Mouse (Mus musculus) forebrain, postnatal 0 days (tissue): ENCODE data around the gene Rpl12. TPM values are rescaled to one million over a fixed set of nuclear protein-coding genes. Genes with fewer than 3 reads are reported as not detected.
A peak's percentile ranks its signal among the peaks of the same experiment; 100 is the strongest.

Experiments
- ATAC-seq: fragments of 200-750 bp; cut with Nextera tagmentation; 2 replicates; pipeline ENCODE4 v1.8.0; 2017; ENCODE audit warnings: mild to moderate bottlenecking, moderate library complexity
- DNase-seq: peaks from one replicate; pipeline ENCODE4 v3.0.0-alpha.2; 2015
- H3K27ac ChIP-seq: fragments of 300-500 bp; sonication (generic); 2 replicates; pipeline ENCODE4 v1.5.1; 2014; ENCODE audit warnings: low read depth, mild to moderate bottlenecking, antibody characterized with exemption, low read length, moderate library complexity, mixed read lengths
- H3K27me3 ChIP-seq: fragments of 300-500 bp; sonication (generic); 2 replicates; pipeline ENCODE4 v1.6.1; 2014; ENCODE audit warnings: mild to moderate bottlenecking, low read length, mixed read lengths; ENCODE audit not compliant: insufficient read depth
- H3K36me3 ChIP-seq: fragments of 300-500 bp; sonication (generic); 2 replicates; pipeline ENCODE4 v1.6.1; 2014; ENCODE audit warnings: mild to moderate bottlenecking, moderate library complexity; ENCODE audit not compliant: insufficient read depth
- H3K4me1 ChIP-seq: fragments of 300-500 bp; sonication (generic); 2 replicates; pipeline ENCODE4 v1.6.1; 2014; ENCODE audit warnings: antibody characterized with exemption; ENCODE audit not compliant: insufficient read depth
- H3K4me2 ChIP-seq: fragments of 300-500 bp; sonication (generic); 2 replicates; pipeline ENCODE4 v1.6.1; 2014; ENCODE audit warnings: low read depth, mild to moderate bottlenecking, moderate library complexity
- H3K4me3 ChIP-seq: fragments of 300-500 bp; sonication (generic); 2 replicates; pipeline ENCODE4 v1.5.1; 2014; ENCODE audit warnings: low read depth, low read length, mixed read lengths
- H3K9ac ChIP-seq: fragments of 300-500 bp; sonication (generic); 2 replicates; pipeline ENCODE4 v1.6.1; 2014; ENCODE audit warnings: mild to moderate bottlenecking
- H3K9me3 ChIP-seq: fragments of 300-500 bp; sonication (generic); 2 replicates; pipeline ENCODE4 v1.6.1; 2016; ENCODE audit warnings: low read length
- CTCF ChIP-seq: sonication (generic); IDR thresholded peaks from 2 replicates; pipeline ENCODE4 v1.5.1; 2016; ENCODE audit warnings: antibody characterized with exemption, control low read depth, low read depth
- WGBS: fragments of 180-500 bp; shearing (Covaris S2); extraction: QIAGEN DNeasy Blood & Tissue Kit; methylation state at CpG from one replicate; pipeline ENCODE4 v1.1.7; 2014; 5-methylcytosine and 5-hydroxymethylcytosine counted together
- polyA plus RNA-seq: library from polyadenylated mRNA; unstranded; fragments of >200 nt; fragmentation: Nextera tagmentation; extraction: Ambion mirVana; gene quantifications from 2 replicates; pipeline ENCODE4 v1.2.1, GENCODE M21; 2015
- total RNA-seq: library from RNA; depleted of rRNA; stranded (reverse); fragments of >200 nt; gene quantifications from 2 replicates; pipeline ENCODE4 v1.2.3, GENCODE M21; 2014; rRNA removed

The Rpl12 gene
- 266 and 507 TPM in 2 replicates for total RNA-seq
- polyA plus RNA-seq: 102 and 129 TPM in 2 replicates

- Histone ChIP-seq H3K9ac (peak within 1 kb of the TSS; percentile 82), H3K4me1 (peaks cover 8% of the 10 kb centered on the region), H3K9me3 (no peaks in the 10 kb centered on the region), H3K4me3 (peak within 1 kb of the TSS; percentile 67), H3K27me3 (no peaks in the 10 kb centered on the region), H3K36me3 (peaks cover 30% of the 10 kb centered on the region), H3K4me2 (peak within 1 kb of the TSS; percentile 76), H3K27ac (peak within 1 kb of the TSS; percentile 87)
- DNase-seq (peak; percentile 96), ATAC-seq (peak; percentile 96)
- 3% methylated on average over 55 of the region's 55 CpGs for WGBS
- TF ChIP-seq CTCF: no peak
Observed at GRCm38 (mm10) chr2:32961192-32961995, at the start of gene Rpl12, which contains the start of gene Lrsam1. Gene Rpl12 (plus strand): TSS chr2:32961559. Gene Lrsam1 (minus strand): TSS chr2:32961614.

GRCm38 (mm10) chr2:32911639-32912182, 49.6 kb upstream of the Rpl12 start:
- no peak overlapping the region for H3K9ac ChIP-seq
- no peak for DNase-seq
- H3K4me1 ChIP-seq: peaks cover 21% of the 10 kb centered on the region
- H3K36me3 ChIP-seq: peaks cover 32% of the 10 kb centered on the region
- no peaks in the 10 kb centered on the region for H3K27me3 ChIP-seq
- no peak overlapping the region for H3K4me2 ChIP-seq
- ATAC-seq: no peak
- WGBS: 80% methylated on average over 7 of the region's 7 CpGs
- no peak overlapping the region for H3K27ac ChIP-seq
- no peak overlapping the region for H3K4me3 ChIP-seq
- H3K9me3 ChIP-seq: no peaks in the 10 kb centered on the region
- no peak for TF ChIP-seq CTCF

- Histone ChIP-seq H3K9me3 (no peaks in the 10 kb centered on the region), H3K4me2 (no peak overlapping the region), H3K36me3 (peaks cover 32% of the 10 kb centered on the region), H3K4me3 (no peak overlapping the region), H3K27me3 (no peaks in the 10 kb centered on the region), H3K9ac (no peak overlapping the region), H3K27ac (no peak overlapping the region), H3K4me1 (peaks cover 20% of the 10 kb centered on the region)
- 30% methylated on average over 19 of the region's 19 CpGs for WGBS
- peak; percentile 96 for DNase-seq
- peak; percentile 100 for TF ChIP-seq CTCF
- ATAC-seq: peak; percentile 23; the same call in 1 of the 2 replicates
Observed at GRCm38 (mm10) chr2:32912210-32912804, 49.1 kb upstream of the Rpl12 start.

GRCm38 (mm10) chr2:32914362-32914761, 47.0 kb upstream of the Rpl12 start:
- TF ChIP-seq CTCF: no peak
- WGBS: 57% methylated on average over 5 of the region's 5 CpGs
- no peak overlapping the region for H3K4me3 ChIP-seq
- peak overlapping the region; percentile 45 for H3K27ac ChIP-seq
- H3K4me1 ChIP-seq: no peaks in the 10 kb centered on the region
- no peak for ATAC-seq
- no peak for DNase-seq
- H3K27me3 ChIP-seq: no peaks in the 10 kb centered on the region
- no peaks in the 10 kb centered on the region for H3K9me3 ChIP-seq
- no peak overlapping the region for H3K4me2 ChIP-seq
- H3K9ac ChIP-seq: no peak overlapping the region
- peaks cover 44% of the 10 kb centered on the region for H3K36me3 ChIP-seq

GRCm38 (mm10) chr2:32914896-32915295, 46.5 kb upstream of the Rpl12 start:
- Histone ChIP-seq H3K4me3 (no peak overlapping the region), H3K9me3 (no peaks in the 10 kb centered on the region), H3K27me3 (no peaks in the 10 kb centered on the region), H3K4me1 (no peaks in the 10 kb centered on the region), H3K4me2 (no peak overlapping the region), H3K36me3 (peaks cover 50% of the 10 kb centered on the region), H3K9ac (no peak overlapping the region), H3K27ac (no peak overlapping the region)
- DNase-seq (no peak), ATAC-seq (peak; percentile 75)
- WGBS: 45% methylated on average over 3 of the region's 3 CpGs
- no peak for TF ChIP-seq CTCF

- Histone ChIP-seq H3K27me3 (no peaks in the 10 kb centered on the region), H3K27ac (no peak overlapping the region), H3K9ac (no peak overlapping the region), H3K4me3 (no peak overlapping the region), H3K9me3 (no peaks in the 10 kb centered on the region), H3K36me3 (peaks cover 55% of the 10 kb centered on the region), H3K4me2 (no peak overlapping the region), H3K4me1 (no peaks in the 10 kb centered on the region)
- 79% methylated on average over 11 of the region's 11 CpGs for WGBS
- DNase-seq (no peak), ATAC-seq (no peak)
- TF ChIP-seq CTCF: no peak
Observed at GRCm38 (mm10) chr2:32917526-32917925, 43.8 kb upstream of the Rpl12 start.

- Histone ChIP-seq H3K9ac (no peak overlapping the region), H3K27me3 (no peaks in the 10 kb centered on the region), H3K9me3 (no peaks in the 10 kb centered on the region), H3K36me3 (peaks cover 64% of the 10 kb centered on the region), H3K4me2 (no peak overlapping the region), H3K4me1 (no peaks in the 10 kb centered on the region), H3K27ac (no peak overlapping the region), H3K4me3 (no peak overlapping the region)
- 88% methylated on average over 9 of the region's 9 CpGs for WGBS
- TF ChIP-seq CTCF: no peak
- ATAC-seq (no peak), DNase-seq (no peak)
Observed at GRCm38 (mm10) chr2:32918391-32918790, 43.0 kb upstream of the Rpl12 start.
